Mouse (Mus musculus): ENCODE results near the gene Smad1. TPM values are rescaled to one million over a fixed set of nuclear protein-coding genes. Genes with fewer than 3 reads are reported as not detected.

Gene Smad1
- total and polyA plus RNA-seq, 3 experiments = 1.5 to 2.9 (median 2.1) TPM

- no peak for TF ChIP-seq POLR2AphosphoS5 (IDR thresholded peaks at IDR 0.05; ENCODE audit: insufficient replicate concordance, low read depth, low read length)
- no peak for TF ChIP-seq TAL1 (conservative IDR thresholded peaks at IDR 0.05; ENCODE audit: low read depth, low read length)
- TF ChIP-seq GATA2 (IDR thresholded peaks at IDR 0.05; ENCODE audit: borderline replicate concordance, low read depth, low read length) = no peak
- TF ChIP-seq CTCF (IDR thresholded peaks at IDR 0.05; ENCODE audit: low read depth, low read length) = no peak
- TF ChIP-seq GATA1 (IDR thresholded peaks at IDR 0.05; ENCODE audit: borderline replicate concordance, low read length) = no peak
- Histone ChIP-seq H3K27me3 (ENCODE audit: insufficient read depth, low read length) (peaks cover 28% of the 10 kb centered on the region), H3K9me3 (replicated peaks) (peaks cover 3% of the 10 kb centered on the region; the same call in 1 of the 2 replicates), H3K36me3 (replicated peaks) (no peaks in the 10 kb centered on the region), H3K4me1 (ENCODE audit: insufficient read depth, low read depth, low read length) (peaks cover 45% of the 10 kb centered on the region), H3K4me3 (ENCODE audit: low read depth, low read length) (no peak overlapping the region)
- ATAC-seq (ENCODE audit: extremely low read depth, insufficient number of reproducible peaks, low FRiP score, poor library complexity, severe bottlenecking) (no peak), DNase-seq (ENCODE audit: low spot score) (no peak)
These were observed 14.7 kb downstream of the Smad1 start for GRCm38 (mm10) chr8:79384276-79385271.

- DNase-seq (ENCODE audit: low spot score) (no peak), ATAC-seq (ENCODE audit: extremely low read depth, insufficient number of reproducible peaks, low FRiP score, poor library complexity, severe bottlenecking) (0 out of 2 replicates have a peak, but pooled peaks have one; percentile 3)
- H3K27me3 ChIP-seq (ENCODE audit: insufficient read depth, low read length) = peaks cover 23% of the 10 kb centered on the region
- TF ChIP-seq CTCF (IDR thresholded peaks at IDR 0.05; ENCODE audit: low read depth, low read length) (no peak), TAL1 (conservative IDR thresholded peaks at IDR 0.05; ENCODE audit: low read depth, low read length) (no peak)
- peaks cover 38% of the 10 kb centered on the region for H3K4me1 ChIP-seq (ENCODE audit: insufficient read depth, low read depth, low read length)
- peaks cover 3% of the 10 kb centered on the region; the same call in 1 of the 2 replicates for H3K9me3 ChIP-seq (replicated peaks)
- no peak overlapping the region; the same call in 1 of the 2 replicates for H3K4me3 ChIP-seq (ENCODE audit: low read depth, low read length)
- H3K36me3 ChIP-seq (replicated peaks) = no peaks in the 10 kb centered on the region
These were observed 16.5 kb downstream of the Smad1 start for GRCm38 (mm10) chr8:79382857-79383262.

GRCm38 (mm10) chr8:79381771-79382170 lies 17.5 kb downstream of the Smad1 start:
- DNase-seq (ENCODE audit: low spot score) (no peak), ATAC-seq (ENCODE audit: extremely low read depth, insufficient number of reproducible peaks, low FRiP score, poor library complexity, severe bottlenecking) (no peak)
- H3K36me3 ChIP-seq (replicated peaks) = no peaks in the 10 kb centered on the region
- TF ChIP-seq POLR2AphosphoS5 (IDR thresholded peaks at IDR 0.05; ENCODE audit: insufficient replicate concordance, low read depth, low read length) (no peak), GATA2 (IDR thresholded peaks at IDR 0.05; ENCODE audit: borderline replicate concordance, low read depth, low read length) (no peak), GATA1 (IDR thresholded peaks at IDR 0.05; ENCODE audit: borderline replicate concordance, low read length) (no peak), CTCF (IDR thresholded peaks at IDR 0.05; ENCODE audit: low read depth, low read length) (no peak), TAL1 (conservative IDR thresholded peaks at IDR 0.05; ENCODE audit: low read depth, low read length) (no peak)
- no peak overlapping the region for H3K4me3 ChIP-seq (ENCODE audit: low read depth, low read length)
- H3K4me1 ChIP-seq (ENCODE audit: insufficient read depth, low read depth, low read length) = peaks cover 45% of the 10 kb centered on the region
- peaks cover 20% of the 10 kb centered on the region for H3K27me3 ChIP-seq (ENCODE audit: insufficient read depth, low read length)
- peaks cover 3% of the 10 kb centered on the region; the same call in 1 of the 2 replicates for H3K9me3 ChIP-seq (replicated peaks)

GRCm38 (mm10) chr8:79380386-79380785 lies 18.9 kb downstream of the Smad1 start:
- Histone ChIP-seq H3K9me3 (replicated peaks) (no peaks in the 10 kb centered on the region), H3K27me3 (ENCODE audit: insufficient read depth, low read length) (peaks cover 13% of the 10 kb centered on the region), H3K4me3 (ENCODE audit: low read depth, low read length) (no peak overlapping the region), H3K36me3 (replicated peaks) (no peaks in the 10 kb centered on the region), H3K4me1 (ENCODE audit: insufficient read depth, low read depth, low read length) (peaks cover 56% of the 10 kb centered on the region)
- no peak for TF ChIP-seq CTCF (IDR thresholded peaks at IDR 0.05; ENCODE audit: low read depth, low read length)
- peak; percentile 68 for TF ChIP-seq TAL1 (conservative IDR thresholded peaks at IDR 0.05; ENCODE audit: low read depth, low read length)
- TF ChIP-seq POLR2AphosphoS5 (IDR thresholded peaks at IDR 0.05; ENCODE audit: insufficient replicate concordance, low read depth, low read length) = no peak
- TF ChIP-seq GATA2 (IDR thresholded peaks at IDR 0.05; ENCODE audit: borderline replicate concordance, low read depth, low read length) = no peak
- DNase-seq (ENCODE audit: low spot score) = peak; percentile 23
- ATAC-seq (ENCODE audit: extremely low read depth, insufficient number of reproducible peaks, low FRiP score, poor library complexity, severe bottlenecking) = peak; percentile 52

GRCm38 (mm10) chr8:79379971-79380370 lies 19.3 kb downstream of the Smad1 start:
- Histone ChIP-seq H3K4me1 (ENCODE audit: insufficient read depth, low read depth, low read length) (peaks cover 59% of the 10 kb centered on the region), H3K36me3 (replicated peaks) (no peaks in the 10 kb centered on the region), H3K9me3 (replicated peaks) (no peaks in the 10 kb centered on the region), H3K4me3 (ENCODE audit: low read depth, low read length) (no peak overlapping the region), H3K27me3 (ENCODE audit: insufficient read depth, low read length) (peaks cover 12% of the 10 kb centered on the region)
- no peak for ATAC-seq (ENCODE audit: extremely low read depth, insufficient number of reproducible peaks, low FRiP score, poor library complexity, severe bottlenecking)
- TF ChIP-seq GATA2 (IDR thresholded peaks at IDR 0.05; ENCODE audit: borderline replicate concordance, low read depth, low read length) (no peak), CTCF (IDR thresholded peaks at IDR 0.05; ENCODE audit: low read depth, low read length) (no peak), GATA1 (IDR thresholded peaks at IDR 0.05; ENCODE audit: borderline replicate concordance, low read length) (no peak), TAL1 (conservative IDR thresholded peaks at IDR 0.05; ENCODE audit: low read depth, low read length) (no peak), POLR2AphosphoS5 (IDR thresholded peaks at IDR 0.05; ENCODE audit: insufficient replicate concordance, low read depth, low read length) (no peak)
- no peak for DNase-seq (ENCODE audit: low spot score)

- TF ChIP-seq GATA1 (IDR thresholded peaks at IDR 0.05; ENCODE audit: borderline replicate concordance, low read length) (no peak), CTCF (IDR thresholded peaks at IDR 0.05; ENCODE audit: low read depth, low read length) (no peak)
- Histone ChIP-seq H3K27me3 (ENCODE audit: insufficient read depth, low read length) (peaks cover 2% of the 10 kb centered on the region; the same call in 1 of the 2 replicates), H3K9me3 (replicated peaks) (no peaks in the 10 kb centered on the region), H3K4me3 (ENCODE audit: low read depth, low read length) (no peak overlapping the region), H3K36me3 (replicated peaks) (no peaks in the 10 kb centered on the region), H3K4me1 (ENCODE audit: insufficient read depth, low read depth, low read length) (peaks cover 72% of the 10 kb centered on the region)
- ATAC-seq (ENCODE audit: extremely low read depth, insufficient number of reproducible peaks, low FRiP score, poor library complexity, severe bottlenecking) = no peak
- no peak for DNase-seq (ENCODE audit: low spot score)
These were observed 22.7 kb downstream of the Smad1 start for GRCm38 (mm10) chr8:79376648-79377047.
